Mouse (Mus musculus) heart, embryonic 13.5 days (tissue): ENCODE data around the gene Msl3l2. TPM values are rescaled to one million over a fixed set of nuclear protein-coding genes. Genes with fewer than 3 reads are reported as not detected.

ENCODE experiments used
- ATAC-seq: fragments of 200-750 bp; cut with Nextera tagmentation; 2 replicates; pipeline ENCODE4 v1.8.0; 2017; ENCODE audit warnings: moderate TSS enrichment; ENCODE audit not compliant: insufficient number of reproducible peaks, low FRiP score, low TSS enrichment; ENCODE audit errors: extremely low read depth
- H3K27ac ChIP-seq: fragments of 300-500 bp; sonication (generic); replicated peaks from 2 replicates; pipeline ENCODE4 v1.5.1; 2015; ENCODE audit warnings: moderate library complexity, mild to moderate bottlenecking, inconsistent platforms
- H3K27me3 ChIP-seq: fragments of 300-500 bp; sonication (generic); replicated peaks from 2 replicates; pipeline ENCODE4 v1.6.1; 2015; ENCODE audit warnings: mild to moderate bottlenecking, inconsistent platforms
- H3K36me3 ChIP-seq: fragments of 300-500 bp; sonication (generic); 2 replicates; pipeline ENCODE4 v1.6.1; 2015; ENCODE audit warnings: mild to moderate bottlenecking, inconsistent platforms
- H3K4me1 ChIP-seq: fragments of 300-500 bp; sonication (generic); 2 replicates; pipeline ENCODE4 v1.6.1; 2015; ENCODE audit warnings: inconsistent platforms
- H3K4me2 ChIP-seq: fragments of 300-500 bp; sonication (generic); 2 replicates; pipeline ENCODE4 v1.6.1; 2015; ENCODE audit warnings: inconsistent platforms, mild to moderate bottlenecking, moderate library complexity
- H3K4me3 ChIP-seq: fragments of 300-500 bp; sonication (generic); 2 replicates; pipeline ENCODE4 v1.5.1; 2015; ENCODE audit warnings: moderate library complexity, mild to moderate bottlenecking, inconsistent platforms
- H3K9ac ChIP-seq: fragments of 300-500 bp; sonication (generic); 2 replicates; pipeline ENCODE4 v1.6.1; 2015; ENCODE audit warnings: inconsistent platforms, mild to moderate bottlenecking, moderate library complexity
- H3K9me3 ChIP-seq: fragments of 300-500 bp; sonication (generic); 2 replicates; pipeline ENCODE4 v1.6.1; 2016; ENCODE audit warnings: inconsistent platforms
- WGBS: fragments of 180-500 bp; shearing (Covaris S2); methylation state at CpG from one replicate; pipeline ENCODE4 v1.1.7; 2015; ENCODE audit warnings: mixed read lengths; 5-methylcytosine and 5-hydroxymethylcytosine counted together
- polyA plus RNA-seq: library from polyadenylated mRNA; unstranded; fragments of >200 nt; fragmentation: Nextera tagmentation; extraction: Ambion mirVana; gene quantifications from 2 replicates; pipeline ENCODE4 v1.2.1, GENCODE M21; 2015

Msl3l2 gene
- polyA plus RNA-seq, 1 experiment from 2014 or later = 5.8 TPM

- Histone ChIP-seq H3K9me3 (no peaks in the 10 kb centered on the region), H3K4me3 (peak overlapping the region; percentile 65), H3K36me3 (no peaks in the 10 kb centered on the region), H3K4me1 (peaks cover 9% of the 10 kb centered on the region; the same call in 1 of the 2 replicates), H3K27me3 (no peaks in the 10 kb centered on the region), H3K4me2 (peak overlapping the region; percentile 88), H3K9ac (peak overlapping the region; percentile 82), H3K27ac (peak overlapping the region; percentile 71)
- 20% methylated on average over 25 of the region's 27 CpGs for WGBS
- ATAC-seq = no peak
Measured at GRCm38 (mm10) chr10:56115636-56116180, 9.0 kb downstream of the Msl3l2 start.

- no peak overlapping the region for H3K9ac ChIP-seq
- no peak for ATAC-seq
- H3K27me3 ChIP-seq = no peaks in the 10 kb centered on the region
- H3K4me2 ChIP-seq = no peak overlapping the region
- no peaks in the 10 kb centered on the region for H3K4me1 ChIP-seq
- H3K27ac ChIP-seq = no peak overlapping the region
- H3K36me3 ChIP-seq = no peaks in the 10 kb centered on the region
- H3K4me3 ChIP-seq = no peak overlapping the region
- WGBS = 81% methylated on average over 1 of the region's 1 CpGs
- no peaks in the 10 kb centered on the region for H3K9me3 ChIP-seq
Measured at GRCm38 (mm10) chr10:56126972-56127371, 20.3 kb downstream of the Msl3l2 start.

- H3K4me3 ChIP-seq = no peak overlapping the region
- H3K4me1 ChIP-seq = no peaks in the 10 kb centered on the region
- H3K27ac ChIP-seq = no peak overlapping the region
- H3K9ac ChIP-seq = no peak overlapping the region
- no peaks in the 10 kb centered on the region for H3K36me3 ChIP-seq
- no peak for ATAC-seq
- WGBS = 75% methylated on average over 2 of the region's 2 CpGs
- no peak overlapping the region for H3K4me2 ChIP-seq
- H3K9me3 ChIP-seq = no peaks in the 10 kb centered on the region
- H3K27me3 ChIP-seq = no peaks in the 10 kb centered on the region
Measured at GRCm38 (mm10) chr10:56129642-56130041, 22.9 kb downstream of the Msl3l2 start.

- Histone ChIP-seq H3K4me3 (no peak overlapping the region), H3K4me2 (no peak overlapping the region), H3K9me3 (no peaks in the 10 kb centered on the region), H3K27ac (no peak overlapping the region), H3K36me3 (no peaks in the 10 kb centered on the region), H3K4me1 (no peaks in the 10 kb centered on the region), H3K27me3 (no peaks in the 10 kb centered on the region), H3K9ac (no peak overlapping the region)
- no peak for ATAC-seq
- WGBS = 89% methylated on average over 5 of the region's 5 CpGs
Measured at GRCm38 (mm10) chr10:56137191-56137590, 30.5 kb downstream of the Msl3l2 start.

- Histone ChIP-seq H3K27ac (no peak overlapping the region), H3K27me3 (no peaks in the 10 kb centered on the region), H3K4me3 (no peak overlapping the region), H3K4me1 (no peaks in the 10 kb centered on the region), H3K36me3 (0 out of 2 replicates have a peak, but pooled peaks cover 7% of the 10 kb centered on the region), H3K9ac (no peak overlapping the region), H3K9me3 (no peaks in the 10 kb centered on the region), H3K4me2 (no peak overlapping the region)
- ATAC-seq = no peak
- WGBS = 87% methylated on average over 3 of the region's 3 CpGs
Measured at GRCm38 (mm10) chr10:56148920-56149319, 42.2 kb downstream of the Msl3l2 start.

GRCm38 (mm10) chr10:56156956-56157355 lies 50.2 kb downstream of the Msl3l2 start:
- Histone ChIP-seq H3K9ac (no peak overlapping the region), H3K4me2 (no peak overlapping the region), H3K36me3 (0 out of 2 replicates have a peak, but pooled peaks cover 3% of the 10 kb centered on the region), H3K4me3 (no peak overlapping the region), H3K9me3 (no peaks in the 10 kb centered on the region), H3K4me1 (no peaks in the 10 kb centered on the region), H3K27me3 (no peaks in the 10 kb centered on the region), H3K27ac (no peak overlapping the region)
- WGBS = 75% methylated on average over 3 of the region's 3 CpGs
- no peak for ATAC-seq

GRCm38 (mm10) chr10:56158207-56158606 lies 51.5 kb downstream of the Msl3l2 start:
- ATAC-seq = no peak
- H3K9me3 ChIP-seq = no peaks in the 10 kb centered on the region

GRCm38 (mm10) chr10:56158748-56159147 lies 52.0 kb downstream of the Msl3l2 start:
- ATAC-seq = no peak
- Histone ChIP-seq H3K27me3 (no peaks in the 10 kb centered on the region), H3K9ac (no peak overlapping the region), H3K27ac (no peak overlapping the region), H3K4me1 (no peaks in the 10 kb centered on the region), H3K4me2 (no peak overlapping the region), H3K4me3 (no peak overlapping the region), H3K36me3 (no peaks in the 10 kb centered on the region), H3K9me3 (no peaks in the 10 kb centered on the region)
- WGBS = 76% methylated on average over 2 of the region's 2 CpGs

More at GRCm38 (mm10) chr10:56158207-56158606, 51.5 kb downstream of the Msl3l2 start:
- H3K4me1 ChIP-seq = no peaks in the 10 kb centered on the region
- no peaks in the 10 kb centered on the region for H3K27me3 ChIP-seq
- no peak overlapping the region for H3K27ac ChIP-seq
- no peak overlapping the region for H3K4me2 ChIP-seq
- 75% methylated on average over 3 of the region's 3 CpGs for WGBS
- no peak overlapping the region for H3K4me3 ChIP-seq
- H3K36me3 ChIP-seq = no peaks in the 10 kb centered on the region
- no peak overlapping the region for H3K9ac ChIP-seq

- peaks cover 4% of the 10 kb centered on the region; the same call in 1 of the 2 replicates for H3K36me3 ChIP-seq
- H3K4me1 ChIP-seq = no peaks in the 10 kb centered on the region
- H3K9me3 ChIP-seq = no peaks in the 10 kb centered on the region
- H3K27me3 ChIP-seq = no peaks in the 10 kb centered on the region
- no peak overlapping the region for H3K9ac ChIP-seq
- 68% methylated on average over 3 of the region's 3 CpGs for WGBS
- H3K4me3 ChIP-seq = no peak overlapping the region
- ATAC-seq = no peak
- no peak overlapping the region for H3K27ac ChIP-seq
- no peak overlapping the region for H3K4me2 ChIP-seq
Measured at GRCm38 (mm10) chr10:56164411-56164810, 57.7 kb downstream of the Msl3l2 start.

- 72% methylated on average over 4 of the region's 4 CpGs for WGBS
- Histone ChIP-seq H3K27ac (no peak overlapping the region), H3K9ac (no peak overlapping the region), H3K4me2 (no peak overlapping the region), H3K9me3 (no peaks in the 10 kb centered on the region), H3K4me1 (no peaks in the 10 kb centered on the region), H3K4me3 (no peak overlapping the region), H3K36me3 (peaks cover 4% of the 10 kb centered on the region; the same call in 1 of the 2 replicates), H3K27me3 (no peaks in the 10 kb centered on the region)
- ATAC-seq = no peak
Measured at GRCm38 (mm10) chr10:56165758-56166157, 59.0 kb downstream of the Msl3l2 start.
